Mouse (Mus musculus): ENCODE measurements around the gene Bpnt1. TPM values are rescaled to one million over a fixed set of nuclear protein-coding genes. Genes with fewer than 3 reads are reported as not detected.

Gene Bpnt1
- polyA plus RNA-seq, 1 experiment from 2014 or later, result 31.6 TPM

GRCm38 (mm10) chr1:185354731-185355130 lies 22.8 kb downstream of the Bpnt1 start:
- Histone ChIP-seq H3K4me2 (replicated peaks) (no peak overlapping the region), H3K9me3 (replicated peaks) (no peaks in the 10 kb centered on the region), H3K36me3 (peaks cover 48% of the 10 kb centered on the region), H3K9ac (no peak overlapping the region), H3K4me3 (replicated peaks) (no peak overlapping the region), H3K4me1 (no peaks in the 10 kb centered on the region), H3K27me3 (no peaks in the 10 kb centered on the region), H3K27ac (replicated peaks) (no peak overlapping the region)
- no peak for ATAC-seq (ENCODE audit: insufficient number of reproducible peaks, low FRiP score, low TSS enrichment, low read depth)
- 83% methylated on average over 4 of the region's 4 CpGs for whole genome bisulfite sequencing

- H3K36me3 ChIP-seq, result peaks cover 35% of the 10 kb centered on the region
These were observed 24.3 kb downstream of the Bpnt1 start for GRCm38 (mm10) chr1:185356246-185356645.

GRCm38 (mm10) chr1:185358211-185358610 lies 26.3 kb downstream of the Bpnt1 start:
- Histone ChIP-seq H3K4me3 (replicated peaks) (no peak overlapping the region), H3K9me3 (replicated peaks) (no peaks in the 10 kb centered on the region), H3K4me2 (replicated peaks) (no peak overlapping the region), H3K27me3 (no peaks in the 10 kb centered on the region), H3K4me1 (peaks cover 8% of the 10 kb centered on the region; the same call in 1 of the 2 replicates), H3K9ac (no peak overlapping the region), H3K36me3 (peaks cover 17% of the 10 kb centered on the region; the same call in 1 of the 2 replicates), H3K27ac (replicated peaks) (no peak overlapping the region)
- 81% methylated on average over 4 of the region's 4 CpGs for WGBS
- ATAC-seq (ENCODE audit: insufficient number of reproducible peaks, low FRiP score, low TSS enrichment, low read depth), result no peak

More at GRCm38 (mm10) chr1:185356246-185356645, 24.3 kb downstream of the Bpnt1 start:
- WGBS, result 92% methylated on average over 8 of the region's 8 CpGs
- H3K4me1 ChIP-seq, result no peaks in the 10 kb centered on the region
- no peaks in the 10 kb centered on the region for H3K27me3 ChIP-seq
- no peak for ATAC-seq (ENCODE audit: insufficient number of reproducible peaks, low FRiP score, low TSS enrichment, low read depth)
- H3K27ac ChIP-seq (replicated peaks), result no peak overlapping the region
- H3K9ac ChIP-seq, result no peak overlapping the region
- H3K9me3 ChIP-seq (replicated peaks), result no peaks in the 10 kb centered on the region
- no peak overlapping the region for H3K4me3 ChIP-seq (replicated peaks)
- H3K4me2 ChIP-seq (replicated peaks), result no peak overlapping the region

- WGBS, result under 1% methylated on average over 91 of the region's 92 CpGs
- ATAC-seq (ENCODE audit: insufficient number of reproducible peaks, low FRiP score, low TSS enrichment, low read depth), result peak; percentile 97
- H3K4me1 ChIP-seq, result peaks cover 25% of the 10 kb centered on the region
- H3K36me3 ChIP-seq, result peaks cover 9% of the 10 kb centered on the region
- H3K27ac ChIP-seq (replicated peaks), result peak within 1 kb of the TSS; percentile 95
- peak within 1 kb of the TSS; percentile 99 for H3K4me3 ChIP-seq (replicated peaks)
- no peaks in the 10 kb centered on the region for H3K27me3 ChIP-seq
- H3K9me3 ChIP-seq (replicated peaks), result no peaks in the 10 kb centered on the region
- H3K4me2 ChIP-seq (replicated peaks), result peak within 1 kb of the TSS; percentile 59
- peak within 1 kb of the TSS; percentile 91 for H3K9ac ChIP-seq
These were observed 30.9 kb downstream of the Bpnt1 start, which contains the start of gene Eprs for GRCm38 (mm10) chr1:185362677-185363520. Eprs (plus strand) TSS chr1:185363044.

- peak overlapping the region; percentile 59 for H3K4me2 ChIP-seq (replicated peaks)
- 3% methylated on average over 22 of the region's 22 CpGs for WGBS
- peak overlapping the region; percentile 99 for H3K4me3 ChIP-seq (replicated peaks)
- H3K36me3 ChIP-seq, result peaks cover 7% of the 10 kb centered on the region
- no peaks in the 10 kb centered on the region for H3K27me3 ChIP-seq
- no peaks in the 10 kb centered on the region for H3K9me3 ChIP-seq (replicated peaks)
- no peak for ATAC-seq (ENCODE audit: insufficient number of reproducible peaks, low FRiP score, low TSS enrichment, low read depth)
- peak overlapping the region; percentile 91 for H3K9ac ChIP-seq
- peak overlapping the region; percentile 95 for H3K27ac ChIP-seq (replicated peaks)
- peaks cover 25% of the 10 kb centered on the region for H3K4me1 ChIP-seq
These were observed 31.7 kb downstream of the Bpnt1 start for GRCm38 (mm10) chr1:185363526-185364182.

- Histone ChIP-seq H3K4me2 (replicated peaks) (peak overlapping the region; percentile 59), H3K9me3 (replicated peaks) (no peaks in the 10 kb centered on the region), H3K36me3 (peaks cover 7% of the 10 kb centered on the region), H3K9ac (peak overlapping the region; percentile 91; the same call in 1 of the 2 replicates), H3K27ac (replicated peaks) (no peak overlapping the region), H3K27me3 (no peaks in the 10 kb centered on the region), H3K4me1 (peaks cover 25% of the 10 kb centered on the region), H3K4me3 (replicated peaks) (peak overlapping the region; percentile 99)
- ATAC-seq (ENCODE audit: insufficient number of reproducible peaks, low FRiP score, low TSS enrichment, low read depth), result no peak
- 37% methylated on average over 6 of the region's 6 CpGs for WGBS
These were observed 32.2 kb downstream of the Bpnt1 start for GRCm38 (mm10) chr1:185364183-185364540.

- no peak overlapping the region for H3K9ac ChIP-seq
- ATAC-seq (ENCODE audit: insufficient number of reproducible peaks, low FRiP score, low TSS enrichment, low read depth), result no peak
- WGBS, result 75% methylated on average over 6 of the region's 6 CpGs
- H3K27ac ChIP-seq (replicated peaks), result no peak overlapping the region
- H3K27me3 ChIP-seq, result no peaks in the 10 kb centered on the region
- no peak overlapping the region for H3K4me3 ChIP-seq (replicated peaks)
- peaks cover 31% of the 10 kb centered on the region for H3K36me3 ChIP-seq
- H3K9me3 ChIP-seq (replicated peaks), result no peaks in the 10 kb centered on the region
- H3K4me1 ChIP-seq, result peaks cover 17% of the 10 kb centered on the region
- H3K4me2 ChIP-seq (replicated peaks), result no peak overlapping the region
These were observed 35.4 kb downstream of the Bpnt1 start for GRCm38 (mm10) chr1:185367383-185367782.

GRCm38 (mm10) chr1:185369979-185370378 lies 38.0 kb downstream of the Bpnt1 start:
- no peak overlapping the region for H3K9ac ChIP-seq
- no peak overlapping the region for H3K4me3 ChIP-seq (replicated peaks)
- H3K27me3 ChIP-seq, result no peaks in the 10 kb centered on the region
- ATAC-seq (ENCODE audit: insufficient number of reproducible peaks, low FRiP score, low TSS enrichment, low read depth), result no peak
- 94% methylated on average over 6 of the region's 6 CpGs for whole genome bisulfite sequencing
- H3K9me3 ChIP-seq (replicated peaks), result no peaks in the 10 kb centered on the region
- peaks cover 53% of the 10 kb centered on the region for H3K36me3 ChIP-seq
- no peak overlapping the region for H3K4me2 ChIP-seq (replicated peaks)
- H3K27ac ChIP-seq (replicated peaks), result no peak overlapping the region
- H3K4me1 ChIP-seq, result peaks cover 6% of the 10 kb centered on the region

GRCm38 (mm10) chr1:185376390-185376789 lies 44.4 kb downstream of the Bpnt1 start:
- H3K36me3 ChIP-seq, result peaks cover 86% of the 10 kb centered on the region
- no peak overlapping the region for H3K4me3 ChIP-seq (replicated peaks)
- 0 out of 2 replicates have a peak, but pooled peaks cover 2% of the 10 kb centered on the region for H3K4me1 ChIP-seq
- H3K27me3 ChIP-seq, result no peaks in the 10 kb centered on the region
- no peaks in the 10 kb centered on the region for H3K9me3 ChIP-seq (replicated peaks)
- no peak overlapping the region for H3K4me2 ChIP-seq (replicated peaks)
- 0 out of 2 replicates have a peak, but pooled peaks have one; percentile 51 for ATAC-seq (ENCODE audit: insufficient number of reproducible peaks, low FRiP score, low TSS enrichment, low read depth)
- no peak overlapping the region for H3K9ac ChIP-seq
- H3K27ac ChIP-seq (replicated peaks), result no peak overlapping the region

GRCm38 (mm10) chr1:185377429-185377828 lies 45.5 kb downstream of the Bpnt1 start:
- Histone ChIP-seq H3K4me2 (replicated peaks) (no peak overlapping the region), H3K27me3 (no peaks in the 10 kb centered on the region), H3K27ac (replicated peaks) (no peak overlapping the region), H3K4me3 (replicated peaks) (no peak overlapping the region), H3K9ac (no peak overlapping the region), H3K9me3 (replicated peaks) (no peaks in the 10 kb centered on the region), H3K36me3 (peaks cover 85% of the 10 kb centered on the region), H3K4me1 (0 out of 2 replicates have a peak, but pooled peaks cover 2% of the 10 kb centered on the region)
- WGBS, result 95% methylated on average over 2 of the region's 2 CpGs
- no peak for ATAC-seq (ENCODE audit: insufficient number of reproducible peaks, low FRiP score, low TSS enrichment, low read depth)

- no peak overlapping the region for H3K4me2 ChIP-seq (replicated peaks)
- H3K27ac ChIP-seq (replicated peaks), result no peak overlapping the region
- no peaks in the 10 kb centered on the region for H3K4me1 ChIP-seq
- no peak for ATAC-seq (ENCODE audit: insufficient number of reproducible peaks, low FRiP score, low TSS enrichment, low read depth)
- H3K4me3 ChIP-seq (replicated peaks), result no peak overlapping the region
- H3K9ac ChIP-seq, result no peak overlapping the region
- 84% methylated on average over 5 of the region's 5 CpGs for WGBS
- peaks cover 78% of the 10 kb centered on the region for H3K36me3 ChIP-seq
- H3K9me3 ChIP-seq (replicated peaks), result no peaks in the 10 kb centered on the region
- no peaks in the 10 kb centered on the region for H3K27me3 ChIP-seq
These were observed 69.7 kb downstream of the Bpnt1 start for GRCm38 (mm10) chr1:185401615-185402014.

Data from embryonic facial prominence, embryonic 15.5 days (tissue).